Mouse (Mus musculus): Measurements from ENCODE around the gene Sycp1.

DNA sequence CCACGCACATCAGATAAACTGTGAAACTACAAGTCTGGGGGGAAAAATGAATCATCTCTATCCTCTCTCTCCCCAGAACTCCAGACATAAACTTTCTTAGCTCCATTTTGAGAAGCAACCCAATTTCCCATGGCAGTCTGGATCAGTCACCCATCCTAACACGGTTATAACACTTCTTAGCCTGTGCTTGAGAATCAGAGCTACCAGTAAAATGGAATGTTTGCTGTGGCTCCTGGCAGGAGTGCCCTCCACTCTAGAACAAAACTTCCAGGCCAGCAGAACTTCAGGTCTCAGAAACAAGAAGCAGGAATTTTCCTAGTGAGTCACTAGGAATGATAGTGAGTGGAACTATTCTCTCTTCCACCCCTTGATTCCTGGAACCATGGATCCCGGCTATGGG, 34.6 kb upstream of the Sycp1 start:
- TF ChIP-seq TBP (conservative IDR thresholded peaks at IDR 0.05; ENCODE audit: low read depth, low read length) (no peak), POLR2A (IDR thresholded peaks at IDR 0.05; ENCODE audit: low read depth, low read length) (no peak), CTCF (conservative IDR thresholded peaks at IDR 0.05 in 1 of 2, IDR thresholded peaks at IDR 0.05 in 1 of 2; ENCODE audit: low read depth in 2 of 2, low read length in 2 of 2) (no peak), JUND (conservative IDR thresholded peaks at IDR 0.05; ENCODE audit: low read depth, low read length) (no peak), GABPA (IDR thresholded peaks at IDR 0.05; ENCODE audit: insufficient replicate concordance, low read depth, low read length) (no peak), CHD1 (IDR thresholded peaks at IDR 0.05; ENCODE audit: low read depth, low read length) (no peak), MXI1 (IDR thresholded peaks at IDR 0.05; ENCODE audit: low read depth, low read length) (no peak), MAFK (IDR thresholded peaks at IDR 0.05; ENCODE audit: insufficient replicate concordance, low read length) (no peak)

Measured in CH12.LX (cell line).